Mouse (Mus musculus): ENCODE results near the gene Fam219b. TPM values are rescaled to one million over a fixed set of nuclear protein-coding genes. Genes with fewer than 3 reads are reported as not detected.

The Fam219b gene
- polyA plus RNA-seq, 1 experiment from 2014 or later: 25.0 TPM

- H3K4me2 ChIP-seq: peak overlapping the region; percentile 93
- H3K27ac ChIP-seq (replicated peaks): no peak overlapping the region
- peaks cover 57% of the 10 kb centered on the region for H3K4me1 ChIP-seq (replicated peaks)
- 57% methylated on average over 10 of the region's 10 CpGs for WGBS
- H3K9me3 ChIP-seq: no peaks in the 10 kb centered on the region
- 0 out of 2 replicates have a peak overlapping the region, but pooled peaks have one; percentile 40 for H3K9ac ChIP-seq
- no peaks in the 10 kb centered on the region for H3K36me3 ChIP-seq
- no peak for ATAC-seq (ENCODE audit: low FRiP score, low read depth)
- H3K27me3 ChIP-seq: peaks cover 25% of the 10 kb centered on the region
- H3K4me3 ChIP-seq: peak overlapping the region; percentile 46
Observed at GRCm38 (mm10) chr9:57504891-57505290, 32.4 kb upstream of the Fam219b start.

DNA sequence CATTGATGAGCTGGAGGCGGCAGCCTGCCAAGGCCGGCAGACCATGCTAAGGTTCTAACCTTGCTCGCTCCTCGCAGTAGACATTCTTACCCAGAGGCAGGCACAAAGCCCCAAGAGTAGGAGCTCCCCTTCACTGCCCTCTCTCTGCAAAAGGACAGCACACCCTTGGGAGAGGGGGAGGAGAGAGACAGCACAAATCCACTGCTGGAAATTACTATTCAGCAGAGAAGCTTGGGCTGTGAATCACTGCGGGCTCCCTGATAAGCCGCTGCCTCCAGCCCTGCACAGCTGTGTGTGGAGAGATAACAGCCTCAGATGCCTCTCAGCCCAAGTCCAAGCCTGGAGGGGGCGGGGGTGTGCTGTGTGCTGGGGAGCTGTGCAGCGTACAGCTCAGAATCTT, 31.6 kb upstream of the Fam219b start:
- Histone ChIP-seq H3K4me2 (peak overlapping the region; percentile 93), H3K4me1 (replicated peaks) (peaks cover 57% of the 10 kb centered on the region), H3K9me3 (no peaks in the 10 kb centered on the region), H3K27ac (replicated peaks) (peak overlapping the region; percentile 72), H3K9ac (no peak overlapping the region), H3K27me3 (peaks cover 22% of the 10 kb centered on the region), H3K36me3 (no peaks in the 10 kb centered on the region), H3K4me3 (0 out of 2 replicates have a peak overlapping the region, but pooled peaks have one; percentile 4)
- ATAC-seq (ENCODE audit: low FRiP score, low read depth): peak; percentile 80
- 3% methylated on average over 8 of the region's 8 CpGs for WGBS

DNA sequence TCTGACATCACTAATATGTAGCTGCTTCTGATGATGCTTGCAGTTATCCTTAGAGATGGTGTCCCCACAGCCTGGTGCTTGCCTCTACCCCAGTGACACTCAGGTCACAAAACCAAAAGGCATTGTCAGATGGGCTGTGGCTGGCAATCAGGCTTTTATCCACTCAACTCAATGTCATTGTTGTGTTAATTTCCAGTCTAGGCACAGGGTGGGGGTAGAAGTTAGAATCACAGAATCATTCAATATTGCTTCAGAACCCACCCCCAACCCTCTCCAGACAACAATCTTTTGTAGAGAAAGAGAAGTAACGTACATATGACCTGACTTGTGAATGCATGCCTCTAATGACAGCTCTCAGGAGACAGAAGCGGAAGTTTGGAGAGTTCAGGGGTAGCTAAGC, 26.8 kb upstream of the Fam219b start:
- Histone ChIP-seq H3K27ac (replicated peaks) (no peak overlapping the region), H3K4me3 (no peak overlapping the region), H3K4me2 (no peak overlapping the region), H3K4me1 (replicated peaks) (peaks cover 8% of the 10 kb centered on the region), H3K9ac (no peak overlapping the region), H3K36me3 (no peaks in the 10 kb centered on the region), H3K27me3 (no peaks in the 10 kb centered on the region), H3K9me3 (no peaks in the 10 kb centered on the region)
- ATAC-seq (ENCODE audit: low FRiP score, low read depth): no peak
- 45% methylated on average over 2 of the region's 2 CpGs for WGBS

- Histone ChIP-seq H3K27ac (replicated peaks) (peak overlapping the region; percentile 40), H3K36me3 (no peaks in the 10 kb centered on the region), H3K9me3 (no peaks in the 10 kb centered on the region), H3K9ac (no peak overlapping the region), H3K27me3 (no peaks in the 10 kb centered on the region), H3K4me3 (no peak overlapping the region), H3K4me1 (replicated peaks) (peaks cover 7% of the 10 kb centered on the region), H3K4me2 (no peak overlapping the region)
- WGBS: 7% methylated on average over 3 of the region's 3 CpGs
- ATAC-seq (ENCODE audit: low FRiP score, low read depth): no peak
Observed at GRCm38 (mm10) chr9:57517113-57517512, 20.2 kb upstream of the Fam219b start.

GRCm38 (mm10) chr9:57520375-57521055, 16.8 kb upstream of the Fam219b start:
- Histone ChIP-seq H3K36me3 (no peaks in the 10 kb centered on the region), H3K27me3 (no peaks in the 10 kb centered on the region), H3K4me3 (peak overlapping the region; percentile 77), H3K9ac (peak overlapping the region; percentile 92), H3K27ac (replicated peaks) (peak overlapping the region; percentile 92), H3K4me1 (replicated peaks) (peaks cover 40% of the 10 kb centered on the region), H3K9me3 (no peaks in the 10 kb centered on the region), H3K4me2 (peak overlapping the region; percentile 65)
- 23% methylated on average over 16 of the region's 16 CpGs for WGBS
- ATAC-seq (ENCODE audit: low FRiP score, low read depth): peak; percentile 67

- H3K4me3 ChIP-seq: peak within 1 kb of the TSS; percentile 77
Observed at GRCm38 (mm10) chr9:57521056-57521911, 16.0 kb upstream of the Fam219b start, which contains the start of gene Cox5a. TSS of gene Cox5a (plus strand) at chr9:57521274.

GRCm38 (mm10) chr9:57522114-57522860, 15.0 kb upstream of the Fam219b start:
- H3K9ac ChIP-seq: peak overlapping the region; percentile 92
- peak overlapping the region; percentile 65 for H3K4me2 ChIP-seq
- no peak for ATAC-seq (ENCODE audit: low FRiP score, low read depth)
- H3K9me3 ChIP-seq: no peaks in the 10 kb centered on the region
- peak overlapping the region; percentile 77 for H3K4me3 ChIP-seq
- H3K27ac ChIP-seq (replicated peaks): peak overlapping the region; percentile 92; the same call in 1 of the 2 replicates
- H3K27me3 ChIP-seq: no peaks in the 10 kb centered on the region
- no peaks in the 10 kb centered on the region for H3K36me3 ChIP-seq
- H3K4me1 ChIP-seq (replicated peaks): peaks cover 38% of the 10 kb centered on the region
- WGBS: 37% methylated on average over 7 of the region's 7 CpGs

More at GRCm38 (mm10) chr9:57521056-57521911, 16.0 kb upstream of the Fam219b start, which contains the start of gene Cox5a:
- ATAC-seq (ENCODE audit: low FRiP score, low read depth): peak; percentile 96
- Histone ChIP-seq H3K4me1 (replicated peaks) (peaks cover 42% of the 10 kb centered on the region), H3K9ac (peak within 1 kb of the TSS; percentile 92), H3K27me3 (no peaks in the 10 kb centered on the region), H3K4me2 (peak within 1 kb of the TSS; percentile 65), H3K36me3 (no peaks in the 10 kb centered on the region), H3K9me3 (no peaks in the 10 kb centered on the region), H3K27ac (replicated peaks) (peak within 1 kb of the TSS; percentile 92)
- whole genome bisulfite sequencing: under 1% methylated on average over 95 of the region's 95 CpGs

- peak overlapping the region; percentile 65 for H3K4me2 ChIP-seq
- no peak overlapping the region for H3K27ac ChIP-seq (replicated peaks)
- H3K9me3 ChIP-seq: no peaks in the 10 kb centered on the region
- H3K27me3 ChIP-seq: no peaks in the 10 kb centered on the region
- no peak for ATAC-seq (ENCODE audit: low FRiP score, low read depth)
- H3K4me1 ChIP-seq (replicated peaks): peaks cover 38% of the 10 kb centered on the region
- peak overlapping the region; percentile 77 for H3K4me3 ChIP-seq
- no peaks in the 10 kb centered on the region for H3K36me3 ChIP-seq
- 83% methylated on average over 4 of the region's 4 CpGs for WGBS
- peak overlapping the region; percentile 92; the same call in 1 of the 2 replicates for H3K9ac ChIP-seq
Observed at GRCm38 (mm10) chr9:57522861-57523246, 14.5 kb upstream of the Fam219b start.

GRCm38 (mm10) chr9:57523754-57524153, 13.6 kb upstream of the Fam219b start:
- WGBS: 89% methylated on average over 1 of the region's 1 CpGs
- H3K27ac ChIP-seq (replicated peaks): no peak overlapping the region
- H3K4me1 ChIP-seq (replicated peaks): peaks cover 38% of the 10 kb centered on the region
- peak overlapping the region; percentile 7; the same call in 1 of the 2 replicates for H3K4me2 ChIP-seq
- H3K4me3 ChIP-seq: no peak overlapping the region
- no peaks in the 10 kb centered on the region for H3K36me3 ChIP-seq
- no peak for ATAC-seq (ENCODE audit: low FRiP score, low read depth)
- no peaks in the 10 kb centered on the region for H3K9me3 ChIP-seq
- no peaks in the 10 kb centered on the region for H3K27me3 ChIP-seq
- no peak overlapping the region for H3K9ac ChIP-seq

- Histone ChIP-seq H3K9me3 (no peaks in the 10 kb centered on the region), H3K27me3 (no peaks in the 10 kb centered on the region), H3K36me3 (0 out of 2 replicates have a peak, but pooled peaks cover 4% of the 10 kb centered on the region), H3K4me2 (no peak overlapping the region), H3K27ac (replicated peaks) (no peak overlapping the region), H3K9ac (no peak overlapping the region), H3K4me3 (no peak overlapping the region), H3K4me1 (replicated peaks) (peaks cover 38% of the 10 kb centered on the region)
- ATAC-seq (ENCODE audit: low FRiP score, low read depth): no peak
Observed at GRCm38 (mm10) chr9:57524439-57524838, 12.9 kb upstream of the Fam219b start.

GRCm38 (mm10) chr9:57525516-57525915, 11.8 kb upstream of the Fam219b start:
- H3K4me1 ChIP-seq (replicated peaks): peaks cover 38% of the 10 kb centered on the region
- 77% methylated on average over 2 of the region's 2 CpGs for WGBS

More at GRCm38 (mm10) chr9:57525516-57525915, 11.8 kb upstream of the Fam219b start:
- Histone ChIP-seq H3K4me3 (no peak overlapping the region), H3K9me3 (no peaks in the 10 kb centered on the region), H3K4me2 (no peak overlapping the region), H3K36me3 (0 out of 2 replicates have a peak, but pooled peaks cover 4% of the 10 kb centered on the region), H3K27ac (replicated peaks) (no peak overlapping the region), H3K27me3 (no peaks in the 10 kb centered on the region), H3K9ac (no peak overlapping the region)
- ATAC-seq (ENCODE audit: low FRiP score, low read depth): no peak

Data from hindbrain, embryonic 15.5 days (tissue).